In genomic region chr11:36039825-36040224, GRCm38 (mm10) we compare ENCODE assay signal across 22 mouse cellular contexts. TPM values are rescaled to one million over a fixed set of nuclear protein-coding genes. Genes with fewer than 3 reads are reported as not detected.
DNase-seq lines count a peak whose midpoint lies in the region; ATAC-seq and TF ChIP-seq lines count a peak whose summit lies in the region.
"Had no signal": no experiment of that assay in that cellular context is flagged by ENCODE, and none has a peak within 500 bp of the region (broad histone marks: within the 10 kb centered on the region; RNA-seq: fewer than 3 reads in every experiment).

No protein-coding gene starts in this region.

- H3K36me3 ChIP-seq in forebrain, postnatal 0 days (ENCODE audit: insufficient read depth), result peaks cover 2% of the 10 kb centered on the region
- peaks cover 2% of the 10 kb centered on the region; the same call in 1 of the 2 replicates for H3K36me3 ChIP-seq in forebrain, embryonic 13.5 days (ENCODE audit: poor library complexity, severe bottlenecking)
- H3K36me3 ChIP-seq in midbrain, embryonic 16.5 days (ENCODE audit: control insufficient read depth, insufficient read depth, low read length), result no peaks in the 10 kb centered on the region
- peaks cover 13% of the 10 kb centered on the region for H3K36me3 ChIP-seq in midbrain, embryonic 14.5 days (ENCODE audit: control insufficient read depth, insufficient read depth, low read length)
- H3K36me3 ChIP-seq: embryonic facial prominence, embryonic 12.5 days; embryonic facial prominence, embryonic 15.5 days had no signal

- no peaks in the 10 kb centered on the region for H3K9me3 ChIP-seq in forebrain, postnatal 0 days (ENCODE audit: low read length)
- no peaks in the 10 kb centered on the region for H3K9me3 ChIP-seq in forebrain, embryonic 13.5 days (replicated peaks)
- H3K9me3 ChIP-seq in midbrain, embryonic 16.5 days (replicated peaks; ENCODE audit: control insufficient read depth, low read length, poor library complexity, severe bottlenecking), result no peaks in the 10 kb centered on the region
- no peaks in the 10 kb centered on the region for H3K9me3 ChIP-seq in midbrain, embryonic 14.5 days (ENCODE audit: control insufficient read depth, low read length)
- H3K9me3 ChIP-seq: embryonic facial prominence, embryonic 12.5 days; embryonic facial prominence, embryonic 15.5 days; hindbrain, embryonic 12.5 days; hindbrain, embryonic 15.5 days had no signal

- peak; percentile 50 for DNase-seq in forebrain, postnatal 0 days
- DNase-seq in midbrain, embryonic 14.5 days, result no peak
- DNase-seq in brain, embryonic 18.5 days (ENCODE audit: low read depth, low spot score), result peak; percentile 47
- no peak for DNase-seq in ovary, postnatal 36 days (ENCODE audit: low spot score)
- DNase-seq: adrenal gland, adult 2 months; adrenal gland, postnatal 14 days; cerebellum, adult 11 months; cerebellum, adult 2 months; cerebellum, adult 9-11 months; cerebellum, postnatal 25 days; gastrocnemius, adult 2 months; gastrocnemius, postnatal 14 days had no signal

- no peak for TF ChIP-seq CTCF in forebrain, postnatal 0 days (IDR thresholded peaks at IDR 0.05; ENCODE audit: low read depth)

- no peak overlapping the region for H3K4me3 ChIP-seq in forebrain, postnatal 0 days (ENCODE audit: low read depth, low read length)
- no peak overlapping the region for H3K4me3 ChIP-seq in forebrain, embryonic 13.5 days
- no peak overlapping the region for H3K4me3 ChIP-seq in midbrain, embryonic 16.5 days (ENCODE audit: low read depth, low read length)
- H3K4me3 ChIP-seq in midbrain, embryonic 14.5 days (replicated peaks; ENCODE audit: low read depth, low read length), result no peak overlapping the region
- H3K4me3 ChIP-seq: embryonic facial prominence, embryonic 12.5 days; embryonic facial prominence, embryonic 15.5 days; gastrocnemius, adult 2 months; hindbrain, embryonic 12.5 days; hindbrain, embryonic 15.5 days had no signal

- no peaks in the 10 kb centered on the region for H3K27me3 ChIP-seq in forebrain, postnatal 0 days (ENCODE audit: insufficient read depth, low read length)
- peaks cover 7% of the 10 kb centered on the region; the same call in 1 of the 2 replicates for H3K27me3 ChIP-seq in forebrain, embryonic 13.5 days
- H3K27me3 ChIP-seq in midbrain, embryonic 16.5 days (ENCODE audit: control insufficient read depth, insufficient read depth, low read depth, low read length), result no peaks in the 10 kb centered on the region
- no peaks in the 10 kb centered on the region for H3K27me3 ChIP-seq in midbrain, embryonic 14.5 days (ENCODE audit: control insufficient read depth, insufficient read depth, low read length)
- H3K27me3 ChIP-seq: hindbrain, embryonic 12.5 days had no signal

- no peak overlapping the region for H3K4me2 ChIP-seq in forebrain, postnatal 0 days (ENCODE audit: low read depth)
- no peak overlapping the region for H3K4me2 ChIP-seq in forebrain, embryonic 13.5 days
- H3K4me2 ChIP-seq in midbrain, embryonic 16.5 days (ENCODE audit: low read length), result no peak overlapping the region
- no peak overlapping the region for H3K4me2 ChIP-seq in midbrain, embryonic 14.5 days (ENCODE audit: low read length)
- H3K4me2 ChIP-seq: embryonic facial prominence, embryonic 12.5 days; embryonic facial prominence, embryonic 15.5 days; heart, embryonic 11.5 days; hindbrain, embryonic 12.5 days; hindbrain, embryonic 15.5 days had no signal

- no peak overlapping the region for H3K9ac ChIP-seq in forebrain, postnatal 0 days
- no peak overlapping the region for H3K9ac ChIP-seq in forebrain, embryonic 13.5 days
- H3K9ac ChIP-seq in midbrain, embryonic 16.5 days (ENCODE audit: low read depth, low read length), result no peak overlapping the region
- H3K9ac ChIP-seq in midbrain, embryonic 14.5 days (replicated peaks; ENCODE audit: low read length), result no peak overlapping the region
- H3K9ac ChIP-seq: embryonic facial prominence, embryonic 12.5 days; embryonic facial prominence, embryonic 15.5 days; hindbrain, embryonic 12.5 days; hindbrain, embryonic 15.5 days had no signal

- peak overlapping the region; percentile 54 for H3K27ac ChIP-seq in forebrain, postnatal 0 days (ENCODE audit: low read depth, low read length)
- no peak overlapping the region for H3K27ac ChIP-seq in forebrain, embryonic 13.5 days
- peak overlapping the region; percentile 40; the same call in 1 of the 2 replicates for H3K27ac ChIP-seq in midbrain, embryonic 16.5 days (ENCODE audit: low read length)
- no peak overlapping the region for H3K27ac ChIP-seq in midbrain, embryonic 14.5 days (replicated peaks; ENCODE audit: low read depth, low read length)
- H3K27ac ChIP-seq: embryonic facial prominence, embryonic 12.5 days; embryonic facial prominence, embryonic 15.5 days; gastrocnemius, adult 2 months; hindbrain, embryonic 12.5 days; hindbrain, embryonic 15.5 days had no signal

- peak; percentile 83 for ATAC-seq in forebrain, postnatal 0 days
- no peak for ATAC-seq in forebrain, embryonic 13.5 days
- no peak for ATAC-seq in midbrain, embryonic 16.5 days
- ATAC-seq in midbrain, embryonic 14.5 days (ENCODE audit: low FRiP score, low TSS enrichment), result no peak
- ATAC-seq: CD4-positive, CD25-positive, alpha-beta regulatory T cell, adult 4 months; forebrain, embryonic 14.5 days had no signal

- 0 out of 2 replicates have a peak, but pooled peaks cover 2% of the 10 kb centered on the region for H3K4me1 ChIP-seq in forebrain, postnatal 0 days (ENCODE audit: insufficient read depth)
- peaks cover 37% of the 10 kb centered on the region for H3K4me1 ChIP-seq in forebrain, embryonic 13.5 days
- peaks cover 22% of the 10 kb centered on the region for H3K4me1 ChIP-seq in midbrain, embryonic 16.5 days (ENCODE audit: control insufficient read depth, insufficient read depth, low read length)
- peaks cover 12% of the 10 kb centered on the region; the same call in 1 of the 2 replicates for H3K4me1 ChIP-seq in midbrain, embryonic 14.5 days (ENCODE audit: control insufficient read depth, insufficient read depth, low read length)

- WGBS in forebrain, postnatal 0 days, result 54% methylated on average over 10 of the region's 10 CpGs
- 61% methylated on average over 10 of the region's 10 CpGs for WGBS in forebrain, embryonic 13.5 days
- WGBS in midbrain, embryonic 16.5 days, result 68% methylated on average over 10 of the region's 10 CpGs
- 75% methylated on average over 10 of the region's 10 CpGs for WGBS in midbrain, embryonic 14.5 days

RNA-seq across cellular contexts. Expression of gene Wwc1, which starts 59.5 kb away (rescaled TPM):
- total RNA-seq in forebrain, postnatal 0 days (2014; rRNA removed), result 21.1 and 21.2 TPM in 2 replicates
- polyA plus RNA-seq in forebrain, postnatal 0 days (2015; fragmentation: Nextera tagmentation; extraction: Ambion mirVana), result 13.2 and 13.8 TPM in 2 replicates
- polyA plus RNA-seq in forebrain, embryonic 13.5 days (2015; fragmentation: Nextera tagmentation; extraction: Ambion mirVana), result 8.6 and 8.8 TPM in 2 replicates
- polyA plus RNA-seq in midbrain, embryonic 16.5 days (2015; fragmentation: Nextera tagmentation; extraction: Ambion mirVana), result 6.9 and 7.8 TPM in 2 replicates
- polyA plus RNA-seq in midbrain, embryonic 14.5 days (2014; fragmentation: Nextera tagmentation; extraction: Ambion mirVana), result 8.8 and 10.3 TPM in 2 replicates
- total RNA-seq: common myeloid progenitor, adult 5-6 weeks; gastrocnemius, adult 2 months had no signal

Comparison
In these comparisons a context has a peak if more than half of its experiments do, and no peak if none do; other contexts are left out.
1. H3K27ac ChIP-seq: peak in forebrain, postnatal 0 days (single experiment) and midbrain, embryonic 16.5 days (single experiment); none in forebrain, embryonic 13.5 days (single experiment) and midbrain, embryonic 14.5 days (single experiment).
2. DNase-seq: peak in forebrain, postnatal 0 days (single experiment) and brain, embryonic 18.5 days (single experiment); none in midbrain, embryonic 14.5 days (single experiment) and ovary, postnatal 36 days (single experiment).